Mouse (Mus musculus): ENCODE results near the gene Zfp553.

- TF ChIP-seq CTCF (IDR thresholded peaks at IDR 0.05; ENCODE audit: low read depth, low read length) (no peak), POLR2A (IDR thresholded peaks at IDR 0.05; ENCODE audit: extremely low read depth, insufficient read depth, low read length) (no peak)
These were observed 44.3 kb upstream of the Zfp553 start for GRCm38 (mm10) chr7:127188305-127189276.

Measured in liver, adult 2 months (tissue).